Mouse (Mus musculus) embryonic fibroblast, embryonic 13.5 days (primary cell): ENCODE measurements around the gene Olfr284.

ENCODE experiments used
- CTCF ChIP-seq: IDR thresholded peaks from 2 replicates; pipeline ENCODE4 v1.5.1; 2011; ENCODE audit warnings: mild to moderate bottlenecking, control low read depth, low read length, moderate library complexity, borderline replicate concordance; ENCODE audit not compliant: insufficient read depth
- POLR2A ChIP-seq: IDR thresholded peaks from 2 replicates; pipeline ENCODE4 v1.6.1; 2011; ENCODE audit warnings: low read depth, mild to moderate bottlenecking, control low read depth, low read length, moderate library complexity

DNA sequence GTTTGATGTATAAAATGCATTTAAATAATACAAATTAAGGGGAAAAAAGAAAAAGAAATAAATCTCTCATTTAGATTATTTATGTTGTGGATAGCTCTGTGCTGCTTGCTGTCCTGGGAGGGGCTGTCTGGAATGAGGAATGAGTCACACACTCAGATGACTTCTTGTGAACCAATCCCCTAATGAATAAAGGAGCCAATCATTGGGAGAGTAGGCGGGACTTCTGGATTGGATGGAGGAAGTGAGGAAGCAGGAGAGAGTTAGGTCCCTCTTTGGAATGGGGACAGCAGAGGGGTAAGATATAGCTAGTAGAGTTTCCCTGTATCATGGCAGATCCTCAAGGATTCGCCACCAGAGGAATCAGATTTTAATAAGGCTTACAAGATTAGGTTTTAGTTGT is 46.8 kb upstream of the Olfr284 start:
- TF ChIP-seq CTCF (no peak), POLR2A (no peak)
